Mouse (Mus musculus): Measurements from ENCODE around the gene Brms1l. TPM values are rescaled to one million over a fixed set of nuclear protein-coding genes. Genes with fewer than 3 reads are reported as not detected.
"Not testable (repeated sequence)": the region's sequence is repeated elsewhere in the genome, so short reads cannot be mapped to it uniquely, and the experiment has no call there.

Gene Brms1l
- polyA plus RNA-seq (2016; fragmentation: Nextera tagmentation; extraction: Ambion mirVana), result 49.2 and 50.9 TPM in 2 replicates

DNA sequence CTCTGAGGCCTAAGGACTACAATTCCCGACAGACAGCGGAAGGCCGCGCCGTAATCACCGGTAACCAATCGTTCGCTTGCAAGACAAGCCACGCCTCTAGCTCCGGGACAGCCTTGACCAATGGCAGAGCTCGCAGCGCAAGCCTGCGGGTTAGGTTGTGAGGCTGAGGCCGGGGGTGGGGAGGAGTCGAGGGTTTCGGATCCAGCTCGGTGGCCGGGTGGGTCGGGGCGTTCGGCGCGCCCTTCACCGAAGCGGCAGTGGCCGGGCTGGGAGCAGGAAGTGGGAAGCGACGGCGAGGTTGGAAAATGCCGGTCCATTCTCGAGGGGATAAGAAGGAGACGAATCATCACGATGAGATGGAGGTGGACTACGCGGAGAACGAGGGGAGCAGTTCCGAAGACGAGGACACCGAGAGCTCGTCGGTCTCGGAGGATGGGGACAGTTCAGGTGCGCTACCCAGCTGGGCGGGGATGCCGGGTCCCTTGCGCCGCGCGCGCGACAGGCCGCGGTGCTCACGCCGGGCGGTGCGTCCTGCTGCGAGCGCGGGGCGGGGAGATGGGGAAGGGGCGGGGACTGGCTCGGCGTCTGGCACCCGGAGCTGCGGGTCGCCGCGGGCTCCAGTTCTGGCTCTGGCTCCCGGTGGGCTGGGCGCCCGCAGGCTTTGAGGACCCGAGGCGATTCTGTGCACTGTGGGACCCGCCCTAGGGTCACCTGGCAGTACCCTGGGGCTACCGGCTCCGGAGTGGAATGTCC, at the start of gene Brms1l:
Brms1l (plus strand) TSS at position 126 of the 753 bp plus-strand sequence.
- Histone ChIP-seq H3K27ac (peak within 1 kb of the TSS; percentile 94), H3K9me3 (no peaks in the 10 kb centered on the region), H3K4me1 (peaks cover 12% of the 10 kb centered on the region), H3K27me3 (no peaks in the 10 kb centered on the region), H3K4me3 (peak within 1 kb of the TSS; percentile 80), H3K4me2 (replicated peaks) (peak within 1 kb of the TSS; percentile 77), H3K9ac (peak within 1 kb of the TSS; percentile 69), H3K36me3 (peaks cover 7% of the 10 kb centered on the region; the same call in 1 of the 2 replicates)
- ATAC-seq (ENCODE audit: insufficient number of reproducible peaks, insufficient read depth, low FRiP score, low TSS enrichment), result peak; percentile 99
- WGBS, result 2% methylated on average over 71 of the region's 77 CpGs

DNA sequence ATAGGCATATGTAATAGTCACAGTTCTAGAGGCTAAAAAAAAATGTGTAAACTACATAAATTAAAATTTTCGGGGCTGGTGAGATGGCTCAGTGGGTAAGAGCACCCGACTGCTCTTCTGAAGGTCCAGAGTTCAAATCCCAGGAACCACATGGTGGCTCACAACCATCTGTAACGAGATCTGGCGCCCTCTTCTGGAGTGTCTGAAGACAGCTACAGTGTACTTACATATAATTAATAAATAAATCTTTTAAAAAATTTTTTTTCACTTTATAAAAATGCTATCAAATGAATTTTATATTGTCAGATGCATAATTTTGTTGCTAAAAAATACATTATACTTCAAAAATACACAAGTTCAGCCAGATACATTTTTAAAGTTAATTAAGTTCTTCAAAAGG, 41.6 kb upstream of the Brms1l start:
- ATAC-seq (ENCODE audit: insufficient number of reproducible peaks, insufficient read depth, low FRiP score, low TSS enrichment); H3K9me3 ChIP-seq; H3K36me3 ChIP-seq; H3K9ac ChIP-seq; H3K4me2 ChIP-seq (replicated peaks); H3K4me3 ChIP-seq; H3K27me3 ChIP-seq; H3K4me1 ChIP-seq; H3K27ac ChIP-seq: not testable (repeated sequence)
- 81% methylated on average over 4 of the region's 4 CpGs for whole genome bisulfite sequencing

DNA sequence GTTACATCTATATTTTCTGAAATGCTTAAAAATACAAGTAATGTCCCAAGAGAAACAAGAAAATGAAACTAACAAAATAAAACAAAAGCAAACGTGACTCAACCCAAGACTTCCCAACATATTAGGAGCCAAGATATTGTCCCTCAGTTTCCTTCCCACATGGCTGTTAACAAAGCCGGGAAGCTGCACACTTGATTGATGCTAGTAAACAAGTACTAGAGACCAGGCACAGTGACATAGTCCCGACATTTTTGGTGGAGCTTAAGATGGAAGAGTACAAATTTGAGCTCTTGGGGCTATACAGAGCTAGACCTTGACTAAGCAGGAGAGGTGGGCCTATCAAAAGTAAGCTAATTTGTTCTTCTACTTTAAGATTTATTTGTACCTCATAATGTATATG, 39.0 kb upstream of the Brms1l start:
- Histone ChIP-seq H3K4me2 (replicated peaks) (no peak overlapping the region), H3K4me3 (no peak overlapping the region), H3K27ac (no peak overlapping the region), H3K36me3 (no peaks in the 10 kb centered on the region), H3K27me3 (no peaks in the 10 kb centered on the region), H3K9ac (no peak overlapping the region), H3K4me1 (no peaks in the 10 kb centered on the region), H3K9me3 (no peaks in the 10 kb centered on the region)
- no peak for ATAC-seq (ENCODE audit: insufficient number of reproducible peaks, insufficient read depth, low FRiP score, low TSS enrichment)
- 81% methylated on average over 3 of the region's 3 CpGs for WGBS

DNA sequence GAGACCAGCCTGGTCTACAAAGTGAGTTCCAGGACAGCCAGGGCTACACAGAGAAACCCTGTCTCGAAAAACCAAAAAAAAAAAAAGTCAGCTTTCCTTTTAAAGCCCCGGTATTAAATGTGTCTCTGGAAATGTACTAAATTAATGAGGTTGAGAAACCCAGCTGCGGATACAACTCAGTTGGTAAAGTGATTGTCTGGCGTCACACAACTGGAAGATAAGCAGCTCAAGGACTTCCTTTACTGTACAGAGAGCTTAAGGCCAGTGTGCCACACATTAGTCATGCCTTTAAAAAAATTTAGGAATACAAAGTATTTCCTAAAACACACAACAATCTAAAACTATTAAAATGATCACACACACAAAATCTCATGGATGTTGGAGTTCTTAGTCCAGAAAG, 37.4 kb upstream of the Brms1l start:
- H3K36me3 ChIP-seq, result no peaks in the 10 kb centered on the region
- H3K4me3 ChIP-seq, result no peak overlapping the region
- H3K4me1 ChIP-seq, result no peaks in the 10 kb centered on the region
- H3K4me2 ChIP-seq (replicated peaks), result no peak overlapping the region
- 91% methylated on average over 4 of the region's 4 CpGs for WGBS
- no peak for ATAC-seq (ENCODE audit: insufficient number of reproducible peaks, insufficient read depth, low FRiP score, low TSS enrichment)
- no peaks in the 10 kb centered on the region for H3K9me3 ChIP-seq
- no peak overlapping the region for H3K9ac ChIP-seq
- no peak overlapping the region for H3K27ac ChIP-seq
- H3K27me3 ChIP-seq, result no peaks in the 10 kb centered on the region

DNA sequence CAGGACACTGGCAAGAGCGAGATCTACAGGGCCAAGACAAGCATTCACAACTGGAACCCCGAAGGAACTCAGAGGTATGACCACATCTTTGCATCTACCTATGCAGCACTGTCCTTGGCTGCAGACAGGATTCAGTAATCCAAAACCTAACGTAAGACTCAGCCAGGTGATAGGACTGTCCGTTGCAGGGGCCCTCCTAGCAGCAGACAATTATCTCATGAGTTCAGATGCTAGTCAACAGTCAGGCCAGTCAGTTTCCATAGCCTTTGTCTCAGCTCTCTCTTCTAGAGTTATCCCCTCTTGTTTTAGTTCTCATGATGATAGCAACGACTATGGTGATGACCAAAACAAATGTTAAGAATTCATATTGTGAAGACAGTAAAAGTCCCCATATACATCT, 36.0 kb upstream of the Brms1l start:
- ATAC-seq (ENCODE audit: insufficient number of reproducible peaks, insufficient read depth, low FRiP score, low TSS enrichment), result no peak
- H3K4me1 ChIP-seq, result peaks cover 2% of the 10 kb centered on the region; the same call in 1 of the 2 replicates
- no peak overlapping the region for H3K27ac ChIP-seq
- no peaks in the 10 kb centered on the region for H3K27me3 ChIP-seq
- H3K36me3 ChIP-seq, result no peaks in the 10 kb centered on the region
- H3K4me2 ChIP-seq (replicated peaks), result no peak overlapping the region
- WGBS, result 86% methylated on average over 5 of the region's 5 CpGs
- no peak overlapping the region for H3K4me3 ChIP-seq
- H3K9me3 ChIP-seq, result no peaks in the 10 kb centered on the region
- H3K9ac ChIP-seq, result no peak overlapping the region

DNA sequence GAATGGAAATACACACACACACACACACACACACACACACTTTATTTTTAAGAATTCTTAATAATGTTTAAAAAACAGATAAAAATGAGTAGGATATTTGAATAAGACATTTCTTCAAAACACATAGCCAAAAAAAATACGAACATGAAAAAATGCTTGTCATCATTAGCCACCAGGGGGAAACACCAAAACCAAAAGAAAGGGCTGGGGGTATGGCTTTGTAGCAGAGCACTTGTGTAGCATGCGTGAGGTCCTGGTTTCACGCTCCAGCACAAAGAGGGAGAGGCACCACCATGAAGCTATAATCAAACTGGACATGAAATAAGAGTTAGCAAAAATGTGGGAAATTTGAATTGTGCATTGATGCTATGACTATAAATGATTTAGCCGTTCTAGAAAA, 35.0 kb upstream of the Brms1l start:
- Histone ChIP-seq H3K36me3 (no peaks in the 10 kb centered on the region), H3K4me3 (no peak overlapping the region), H3K4me1 (peaks cover 4% of the 10 kb centered on the region; the same call in 1 of the 2 replicates), H3K9ac (no peak overlapping the region), H3K9me3 (no peaks in the 10 kb centered on the region), H3K4me2 (replicated peaks) (no peak overlapping the region), H3K27me3 (no peaks in the 10 kb centered on the region), H3K27ac (no peak overlapping the region)
- ATAC-seq (ENCODE audit: insufficient number of reproducible peaks, insufficient read depth, low FRiP score, low TSS enrichment), result no peak
- WGBS, result 91% methylated on average over 4 of the region's 4 CpGs

DNA sequence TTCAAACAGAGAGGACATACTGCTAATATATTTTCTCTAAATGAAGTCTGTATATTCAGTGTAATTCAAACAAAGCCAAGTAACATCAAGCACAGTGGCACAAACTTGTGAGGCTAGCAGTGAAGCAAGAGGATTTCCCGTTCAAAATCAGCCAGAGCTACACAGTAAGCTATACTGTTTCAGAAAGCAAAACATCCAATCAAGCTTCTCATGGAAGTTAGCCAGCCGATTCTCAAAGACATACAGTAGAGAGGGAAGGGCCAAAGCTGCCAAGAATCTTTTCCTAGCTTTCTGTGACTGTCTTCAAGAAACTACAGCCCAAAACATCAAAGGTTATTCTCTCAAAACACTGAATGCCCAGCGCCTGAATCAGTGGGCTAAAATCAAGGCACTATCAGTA, 31.1 kb upstream of the Brms1l start:
- Histone ChIP-seq H3K27ac (no peak overlapping the region), H3K4me3 (no peak overlapping the region), H3K36me3 (no peaks in the 10 kb centered on the region), H3K9ac (no peak overlapping the region), H3K9me3 (no peaks in the 10 kb centered on the region), H3K27me3 (no peaks in the 10 kb centered on the region), H3K4me2 (replicated peaks) (no peak overlapping the region), H3K4me1 (peaks cover 4% of the 10 kb centered on the region; the same call in 1 of the 2 replicates)
- 47% methylated on average over 3 of the region's 3 CpGs for WGBS
- no peak for ATAC-seq (ENCODE audit: insufficient number of reproducible peaks, insufficient read depth, low FRiP score, low TSS enrichment)

DNA sequence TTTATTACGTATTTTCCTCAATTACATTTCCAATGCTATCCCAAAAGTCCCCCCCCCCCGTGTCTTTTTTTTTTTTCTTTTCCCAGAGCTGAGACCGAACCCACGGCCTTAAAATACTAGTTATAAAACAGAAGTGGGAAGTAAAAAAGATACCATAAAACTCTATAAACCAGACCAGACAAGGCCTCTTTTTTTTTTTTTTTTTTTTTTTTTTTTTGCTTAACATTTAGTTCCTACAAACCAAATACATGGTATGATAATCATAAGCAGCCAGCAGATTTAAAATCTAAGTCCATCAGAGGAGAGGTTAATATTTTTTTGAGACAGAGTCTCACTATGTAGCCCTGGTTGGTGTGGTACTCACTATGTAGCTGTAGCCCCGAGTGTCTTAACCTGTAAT, 19.6 kb upstream of the Brms1l start:
- H3K27me3 ChIP-seq, result no peaks in the 10 kb centered on the region
- no peak overlapping the region for H3K4me2 ChIP-seq (replicated peaks)

DNA sequence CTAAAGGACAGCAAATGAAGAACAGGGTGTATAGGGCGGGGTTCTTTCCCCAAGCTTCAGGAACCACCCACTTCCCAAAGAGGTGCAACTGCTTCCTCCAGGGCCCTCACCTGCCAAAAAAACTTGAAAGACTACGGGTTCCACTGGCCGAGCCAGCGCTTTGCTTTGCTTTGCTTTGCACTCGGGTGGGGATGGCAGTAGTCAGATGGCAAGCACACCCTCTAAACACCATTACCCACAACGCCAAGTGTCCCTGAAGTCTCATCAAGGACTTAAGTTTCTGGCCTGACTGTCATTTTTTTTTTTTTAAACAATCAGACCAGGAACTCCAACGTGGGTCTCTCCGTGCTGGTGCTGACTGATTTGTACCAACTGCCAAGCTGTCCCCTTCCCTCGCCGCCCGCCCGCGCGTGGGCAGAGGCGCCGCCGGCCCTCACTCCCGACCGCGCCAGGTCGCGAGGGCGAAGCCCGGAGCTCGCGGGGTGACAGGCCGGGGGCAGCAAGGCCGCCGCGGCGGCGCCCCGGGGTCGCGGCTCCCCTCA, 15.9 kb upstream of the Brms1l start:
- under 1% methylated on average over 33 of the region's 35 CpGs for WGBS
- Histone ChIP-seq H3K9me3 (no peaks in the 10 kb centered on the region), H3K4me3 (peak overlapping the region; percentile 86), H3K36me3 (no peaks in the 10 kb centered on the region), H3K4me2 (replicated peaks) (peak overlapping the region; percentile 63), H3K9ac (peak overlapping the region; percentile 90), H3K27ac (peak overlapping the region; percentile 95), H3K27me3 (no peaks in the 10 kb centered on the region), H3K4me1 (peaks cover 2% of the 10 kb centered on the region; the same call in 1 of the 2 replicates)
- no peak; the same call in 1 of the 2 replicates for ATAC-seq (ENCODE audit: insufficient number of reproducible peaks, insufficient read depth, low FRiP score, low TSS enrichment)

More for the DNA sequence above, 19.6 kb upstream of the Brms1l start:
- H3K27ac ChIP-seq, result no peak overlapping the region
- no peaks in the 10 kb centered on the region for H3K36me3 ChIP-seq
- no peak overlapping the region for H3K9ac ChIP-seq
- 91% methylated on average over 5 of the region's 5 CpGs for WGBS
- ATAC-seq (ENCODE audit: insufficient number of reproducible peaks, insufficient read depth, low FRiP score, low TSS enrichment), result no peak
- no peaks in the 10 kb centered on the region for H3K9me3 ChIP-seq
- H3K4me1 ChIP-seq, result peaks cover 2% of the 10 kb centered on the region; the same call in 1 of the 2 replicates
- H3K4me3 ChIP-seq, result no peak overlapping the region

DNA sequence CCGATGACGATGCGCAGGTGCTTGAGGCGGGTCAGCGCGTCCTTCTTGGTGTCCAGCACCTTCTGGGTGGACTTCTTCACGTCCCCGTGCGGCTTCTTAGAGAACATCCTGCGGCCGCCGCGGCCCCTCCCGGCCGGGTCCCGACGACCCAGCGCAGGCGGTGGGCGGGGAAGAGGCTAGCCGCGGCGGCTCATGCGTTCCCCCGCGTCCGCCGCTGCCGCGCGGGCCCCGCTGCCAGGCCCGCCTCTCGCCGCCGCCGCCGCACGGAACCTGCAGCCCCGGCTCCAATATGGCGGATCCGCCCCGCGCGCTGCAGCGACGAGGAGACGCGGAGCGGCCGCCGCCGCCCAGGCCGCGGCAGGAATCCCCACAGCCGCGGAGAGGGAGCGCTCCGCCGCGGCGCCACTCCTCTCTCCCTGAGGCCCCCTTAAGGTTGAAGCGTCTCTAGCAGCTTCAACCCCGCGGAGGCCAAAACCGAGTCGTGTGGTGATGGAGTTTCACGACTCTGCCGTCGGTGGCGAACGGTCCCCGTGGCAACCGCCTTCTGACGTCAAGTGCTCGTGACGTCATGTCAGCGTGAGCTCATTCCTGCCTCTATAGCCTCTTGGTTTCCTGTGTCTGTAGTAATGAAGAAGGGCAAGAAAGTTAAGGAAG, 15.3 kb upstream of the Brms1l start, which contains the start of gene Ralgapa1:
Ralgapa1 (minus strand) TSS at position 507 of the 654 bp plus-strand sequence.
- Histone ChIP-seq H3K4me3 (peak within 1 kb of the TSS; percentile 86), H3K4me1 (peaks cover 2% of the 10 kb centered on the region; the same call in 1 of the 2 replicates), H3K9ac (peak within 1 kb of the TSS; percentile 90), H3K4me2 (replicated peaks) (peak within 1 kb of the TSS; percentile 63), H3K27me3 (no peaks in the 10 kb centered on the region), H3K9me3 (no peaks in the 10 kb centered on the region), H3K36me3 (no peaks in the 10 kb centered on the region), H3K27ac (peak within 1 kb of the TSS; percentile 95)
- peak; percentile 88 for ATAC-seq (ENCODE audit: insufficient number of reproducible peaks, insufficient read depth, low FRiP score, low TSS enrichment)
- WGBS, result under 1% methylated on average over 73 of the region's 78 CpGs

DNA sequence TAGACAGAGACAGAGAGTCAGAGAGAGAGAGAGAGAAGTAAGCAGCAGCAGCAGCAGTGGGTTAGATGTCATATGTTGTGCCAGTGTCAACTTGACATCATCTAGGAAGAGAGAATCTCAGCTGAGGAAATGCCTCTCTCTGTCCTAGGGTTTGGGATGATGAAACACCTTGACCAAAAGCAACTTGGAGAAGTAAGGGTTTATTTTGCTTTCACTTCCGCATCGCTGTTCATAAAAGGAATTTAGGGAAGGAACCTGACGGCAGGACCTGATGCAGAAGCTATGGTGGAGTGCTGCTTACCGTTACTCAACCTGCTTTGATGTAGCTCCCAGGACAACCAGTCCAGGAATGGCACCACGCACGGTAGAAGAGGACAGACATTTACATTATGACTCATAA, 12.1 kb upstream of the Brms1l start:
- Histone ChIP-seq H3K36me3 (no peaks in the 10 kb centered on the region), H3K9me3 (no peaks in the 10 kb centered on the region), H3K4me1 (peaks cover 2% of the 10 kb centered on the region; the same call in 1 of the 2 replicates), H3K27ac (no peak overlapping the region), H3K27me3 (no peaks in the 10 kb centered on the region), H3K9ac (no peak overlapping the region), H3K4me3 (no peak overlapping the region), H3K4me2 (replicated peaks) (no peak overlapping the region)
- WGBS, result 78% methylated on average over 6 of the region's 6 CpGs
- no peak for ATAC-seq (ENCODE audit: insufficient number of reproducible peaks, insufficient read depth, low FRiP score, low TSS enrichment)
